Mouse (Mus musculus) liver, embryonic 16.5 days (tissue): ENCODE measurements at regions not wholly inside any gene's neighbourhood (a gene's known extent, or its start where the extent isn't known, plus 50 kb on each side); places are given as distances from the start of the nearest gene placed in this dataset. TPM values are rescaled to one million over a fixed set of nuclear protein-coding genes. Genes with fewer than 3 reads are reported as not detected.

ENCODE experiments used
- ATAC-seq: fragments of 200-750 bp; cut with Nextera tagmentation; 2 replicates; pipeline ENCODE4 v1.8.0; 2017; ENCODE audit warnings: low read depth, mild to moderate bottlenecking, moderate number of reproducible peaks, moderate library complexity
- H3K27ac ChIP-seq: fragments of 300-500 bp; sonication (generic); 2 replicates; pipeline ENCODE4 v1.5.1; 2014; ENCODE audit warnings: mild to moderate bottlenecking, low read length
- H3K27me3 ChIP-seq: fragments of 300-500 bp; sonication (generic); 2 replicates; pipeline ENCODE4 v1.6.1; 2014; ENCODE audit warnings: low read depth, low read length, mixed read lengths; ENCODE audit not compliant: control insufficient read depth, insufficient read depth
- H3K36me3 ChIP-seq: fragments of 300-500 bp; sonication (generic); 2 replicates; pipeline ENCODE4 v1.6.1; 2014; ENCODE audit warnings: mild to moderate bottlenecking; ENCODE audit not compliant: control insufficient read depth, insufficient read depth
- H3K4me1 ChIP-seq: fragments of 300-500 bp; sonication (generic); 2 replicates; pipeline ENCODE4 v1.6.1; 2014; ENCODE audit warnings: low read depth, low read length, mixed read lengths; ENCODE audit not compliant: control insufficient read depth
- H3K4me2 ChIP-seq: fragments of 300-500 bp; sonication (generic); 2 replicates; pipeline ENCODE4 v1.6.1; 2014; ENCODE audit warnings: low read depth, low read length, mixed read lengths
- H3K4me3 ChIP-seq: fragments of 300-500 bp; sonication (generic); 2 replicates; pipeline ENCODE4 v1.5.1; 2014; ENCODE audit warnings: low read depth, mild to moderate bottlenecking, low read length
- H3K9ac ChIP-seq: fragments of 300-500 bp; sonication (generic); 2 replicates; pipeline ENCODE4 v1.6.1; 2014; ENCODE audit warnings: low read depth, low read length
- H3K9me3 ChIP-seq: fragments of 300-500 bp; sonication (generic); replicated peaks from 2 replicates; pipeline ENCODE4 v1.6.1; 2016; ENCODE audit warnings: low read length; ENCODE audit not compliant: control insufficient read depth
- WGBS: fragments of 180-500 bp; shearing (Covaris S2); extraction: QIAGEN DNeasy Blood & Tissue Kit; methylation state at CpG from one replicate; pipeline ENCODE4 v1.1.7; 2014; ENCODE audit not compliant: insufficient replicate concordance; 5-methylcytosine and 5-hydroxymethylcytosine counted together
- microRNA-seq: library from miRNA; unstranded; fragments of <30 nt; microRNA quantifications from one replicate; pipeline ENCODE4, GENCODE M21; 2016

DNA sequence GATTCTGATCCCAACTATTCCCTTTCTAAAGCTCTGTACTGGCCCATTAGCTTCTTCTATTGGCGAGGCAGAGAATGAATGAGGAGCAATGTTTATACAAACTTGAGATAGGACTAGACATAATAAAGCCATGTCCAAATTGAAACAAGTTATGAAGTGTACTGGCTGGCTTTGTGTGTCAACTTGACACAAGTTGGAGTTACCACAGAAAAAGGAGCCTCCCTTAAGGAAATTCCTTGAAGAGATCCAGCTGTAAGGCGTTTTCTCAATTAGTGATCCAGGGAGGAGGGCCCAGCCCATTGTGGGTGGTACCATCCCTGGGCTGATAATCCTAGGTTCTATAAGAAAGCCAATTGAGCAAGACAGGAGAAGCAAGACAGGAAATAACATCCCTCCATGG, 135.9 kb upstream of the Cr2 start:
- H3K27ac ChIP-seq, result no peak overlapping the region
- H3K9me3 ChIP-seq, result no peaks in the 10 kb centered on the region
- H3K36me3 ChIP-seq, result no peaks in the 10 kb centered on the region
- 34% methylated on average over 2 of the region's 2 CpGs for WGBS
- no peak overlapping the region for H3K9ac ChIP-seq
- no peak overlapping the region for H3K4me3 ChIP-seq
- H3K27me3 ChIP-seq, result no peaks in the 10 kb centered on the region
- ATAC-seq, result no peak
- no peaks in the 10 kb centered on the region for H3K4me1 ChIP-seq
- no peak overlapping the region for H3K4me2 ChIP-seq

DNA sequence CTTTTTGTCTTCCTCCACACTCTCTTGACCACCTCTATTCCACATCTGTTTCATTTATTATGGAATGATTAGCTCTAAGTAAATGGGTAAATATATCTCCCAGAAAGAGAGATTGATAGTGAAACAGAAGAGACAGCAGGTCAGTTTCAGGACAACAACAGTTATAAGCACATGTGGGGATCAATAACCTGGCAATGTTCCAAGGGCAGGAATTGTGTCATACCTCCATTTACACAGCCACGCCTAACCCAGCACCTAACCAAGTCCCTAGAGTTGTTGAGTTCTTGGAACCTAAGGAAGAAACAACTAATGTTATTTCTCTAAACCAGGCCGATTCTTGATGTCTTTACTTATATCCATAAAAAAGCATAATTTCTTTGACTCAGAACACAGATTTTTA, 108.6 kb upstream of the Cr2 start:
- Histone ChIP-seq H3K4me2 (no peak overlapping the region), H3K27ac (no peak overlapping the region), H3K36me3 (no peaks in the 10 kb centered on the region), H3K4me3 (no peak overlapping the region), H3K9me3 (no peaks in the 10 kb centered on the region), H3K9ac (no peak overlapping the region), H3K27me3 (no peaks in the 10 kb centered on the region), H3K4me1 (no peaks in the 10 kb centered on the region)
- WGBS, result 47% methylated on average over 2 of the region's 2 CpGs
- no peak for ATAC-seq

DNA sequence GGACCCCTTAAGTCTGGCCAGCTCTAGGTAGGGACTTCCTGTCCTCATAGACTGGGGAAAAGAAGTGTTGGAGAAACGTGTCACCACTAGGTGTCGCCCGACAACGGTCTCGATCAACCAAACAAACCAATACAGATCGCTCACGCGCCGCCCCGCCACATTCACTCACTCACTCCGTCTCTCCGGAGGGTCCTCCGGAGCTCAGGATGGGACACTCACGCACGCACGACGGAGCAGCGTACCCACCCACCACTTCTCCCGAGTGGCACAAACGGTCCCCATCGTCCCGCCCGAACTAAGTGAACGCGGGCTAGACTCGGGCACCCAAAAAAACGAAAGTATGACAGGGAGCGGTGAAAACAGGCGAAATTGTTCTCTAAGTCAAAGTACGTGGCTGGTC, 65.0 kb upstream of the Cr2 start:
- ATAC-seq, result no peak
- H3K4me3 ChIP-seq, result no peak overlapping the region
- no peaks in the 10 kb centered on the region for H3K27me3 ChIP-seq
- no peak overlapping the region for H3K4me2 ChIP-seq
- H3K9ac ChIP-seq, result no peak overlapping the region
- H3K36me3 ChIP-seq, result no peaks in the 10 kb centered on the region
- no peaks in the 10 kb centered on the region for H3K9me3 ChIP-seq
- 3% methylated on average over 30 of the region's 30 CpGs for WGBS
- no peak overlapping the region for H3K27ac ChIP-seq
- no peaks in the 10 kb centered on the region for H3K4me1 ChIP-seq

DNA sequence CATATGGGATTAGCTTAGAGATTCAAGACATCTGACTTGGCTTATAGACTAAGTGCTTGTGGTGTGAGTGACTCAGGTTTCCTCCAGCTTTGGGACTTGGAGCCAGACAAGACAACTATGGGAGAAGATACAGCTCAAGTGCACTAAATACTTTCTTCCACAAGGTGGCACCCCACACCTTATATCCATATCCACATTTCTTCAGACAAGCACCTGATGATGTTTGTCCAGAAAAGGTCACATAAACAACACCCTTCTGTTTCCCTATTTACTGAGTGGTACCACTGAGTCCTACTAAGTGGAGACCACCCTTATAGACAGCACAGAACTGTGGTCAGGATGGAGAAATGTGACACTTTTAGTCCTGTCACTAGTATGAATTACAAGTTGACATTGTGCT, 56.1 kb upstream of the Cr2 start:
- H3K4me1 ChIP-seq, result no peaks in the 10 kb centered on the region
- peak; percentile 59; the same call in 1 of the 2 replicates for ATAC-seq
- H3K4me3 ChIP-seq, result no peak overlapping the region
- H3K27me3 ChIP-seq, result no peaks in the 10 kb centered on the region
- H3K27ac ChIP-seq, result no peak overlapping the region
- no peak overlapping the region for H3K4me2 ChIP-seq
- H3K9me3 ChIP-seq, result no peaks in the 10 kb centered on the region
- H3K36me3 ChIP-seq, result no peaks in the 10 kb centered on the region
- H3K9ac ChIP-seq, result no peak overlapping the region

GRCm38 (mm10) chr1:195227007-195227406, 50.5 kb upstream of the Cr2 start:
- Histone ChIP-seq H3K4me3 (no peak overlapping the region), H3K4me1 (no peaks in the 10 kb centered on the region), H3K9me3 (no peaks in the 10 kb centered on the region), H3K27me3 (no peaks in the 10 kb centered on the region), H3K36me3 (no peaks in the 10 kb centered on the region), H3K9ac (no peak overlapping the region), H3K27ac (no peak overlapping the region), H3K4me2 (no peak overlapping the region)
- ATAC-seq, result 0 out of 2 replicates have a peak, but pooled peaks have one; percentile 20
- 54% methylated on average over 2 of the region's 2 CpGs for WGBS

Small RNA genes in the stretch of these regions (microRNA-seq; reads per million reads assigned to microRNA genes)
- gene Gm24802, result not detected
